Mouse (Mus musculus) lung, embryonic 16.5 days (tissue): ENCODE measurements around the gene Gm11273. TPM values are rescaled to one million over a fixed set of nuclear protein-coding genes. Genes with fewer than 3 reads are reported as not detected.
"Not testable (repeated sequence)": the region's sequence is repeated elsewhere in the genome, so short reads cannot be mapped to it uniquely, and the experiment has no call there.

Experiments
- ATAC-seq: fragments of 200-750 bp; cut with Nextera tagmentation; 2 replicates; pipeline ENCODE4 v1.8.0; 2017; ENCODE audit warnings: low read depth, mild to moderate bottlenecking, moderate library complexity
- H3K27ac ChIP-seq: fragments of 300-500 bp; sonication (generic); 2 replicates; pipeline ENCODE4 v1.5.1; 2014; ENCODE audit warnings: mild to moderate bottlenecking, control low read depth, low read length
- H3K27me3 ChIP-seq: fragments of 300-500 bp; sonication (generic); 2 replicates; pipeline ENCODE4 v1.6.1; 2014; ENCODE audit warnings: low read depth, low read length, mixed read lengths; ENCODE audit not compliant: control insufficient read depth, insufficient read depth
- H3K36me3 ChIP-seq: fragments of 300-500 bp; sonication (generic); 2 replicates; pipeline ENCODE4 v1.6.1; 2014; ENCODE audit warnings: low read length; ENCODE audit not compliant: control insufficient read depth, insufficient read depth
- H3K4me1 ChIP-seq: fragments of 300-500 bp; sonication (generic); replicated peaks from 2 replicates; pipeline ENCODE4 v1.6.1; 2014; ENCODE audit warnings: low read length, mixed read lengths; ENCODE audit not compliant: control insufficient read depth, insufficient read depth
- H3K4me2 ChIP-seq: fragments of 300-500 bp; sonication (generic); 2 replicates; pipeline ENCODE4 v1.6.1; 2014; ENCODE audit warnings: low read depth, low read length, control low read depth
- H3K4me3 ChIP-seq: fragments of 300-500 bp; sonication (generic); 2 replicates; pipeline ENCODE4 v1.5.1; 2014; ENCODE audit warnings: mild to moderate bottlenecking, low read length, control low read depth
- H3K9ac ChIP-seq: fragments of 300-500 bp; sonication (generic); 2 replicates; pipeline ENCODE4 v1.6.1; 2014; ENCODE audit warnings: low read length, control low read depth
- H3K9me3 ChIP-seq: fragments of 300-500 bp; sonication (generic); 2 replicates; pipeline ENCODE4 v1.6.1; 2016; ENCODE audit warnings: low read length; ENCODE audit not compliant: control insufficient read depth
- WGBS: fragments of 180-500 bp; shearing (Covaris S2); extraction: QIAGEN DNeasy Blood & Tissue Kit; methylation state at CpG from one replicate; pipeline ENCODE4 v1.1.7; 2014; 5-methylcytosine and 5-hydroxymethylcytosine counted together
- polyA plus RNA-seq: library from polyadenylated mRNA; unstranded; fragments of >200 nt; fragmentation: Nextera tagmentation; extraction: Ambion mirVana; gene quantifications from 2 replicates; pipeline ENCODE4 v1.2.1, GENCODE M21; 2015

The Gm11273 gene
- 5.8 and 9.4 TPM in 2 replicates for polyA plus RNA-seq

- H3K9me3 ChIP-seq, H3K4me1 ChIP-seq, H3K4me3 ChIP-seq, H3K27ac ChIP-seq, H3K9ac ChIP-seq, H3K36me3 ChIP-seq, H3K4me2 ChIP-seq, ATAC-seq, H3K27me3 ChIP-seq: not testable (repeated sequence)
- WGBS = 92% methylated on average over 17 of the region's 17 CpGs
Measured at GRCm38 (mm10) chr13:21501182-21501581, at the start of gene Gm11273. Gm11273 (minus strand) TSS chr13:21501418.

GRCm38 (mm10) chr13:21550416-21551110 lies 49.3 kb upstream of the Gm11273 start:
- Histone ChIP-seq H3K4me2 (no peak overlapping the region), H3K4me1 (no peaks in the 10 kb centered on the region), H3K9me3 (no peaks in the 10 kb centered on the region), H3K4me3 (no peak overlapping the region), H3K27ac (no peak overlapping the region), H3K9ac (no peak overlapping the region), H3K36me3 (no peaks in the 10 kb centered on the region), H3K27me3 (no peaks in the 10 kb centered on the region)
- ATAC-seq = no peak
- 27% methylated on average over 3 of the region's 3 CpGs for WGBS

GRCm38 (mm10) chr13:21549487-21549886 lies 48.3 kb upstream of the Gm11273 start:
- Histone ChIP-seq H3K9ac (no peak overlapping the region), H3K9me3 (no peaks in the 10 kb centered on the region), H3K27me3 (no peaks in the 10 kb centered on the region), H3K4me3 (no peak overlapping the region), H3K27ac (no peak overlapping the region), H3K36me3 (no peaks in the 10 kb centered on the region), H3K4me2 (no peak overlapping the region), H3K4me1 (no peaks in the 10 kb centered on the region)
- no peak for ATAC-seq
- WGBS = 83% methylated on average over 3 of the region's 3 CpGs

- H3K4me1 ChIP-seq = no peaks in the 10 kb centered on the region
- no peaks in the 10 kb centered on the region for H3K9me3 ChIP-seq
- 75% methylated on average over 1 of the region's 1 CpGs for WGBS
- peaks cover 2% of the 10 kb centered on the region; the same call in 1 of the 2 replicates for H3K27me3 ChIP-seq
- H3K36me3 ChIP-seq = no peaks in the 10 kb centered on the region
- no peak within 1 kb of the TSS for H3K27ac ChIP-seq
- H3K4me2 ChIP-seq = no peak within 1 kb of the TSS
- H3K4me3 ChIP-seq = no peak within 1 kb of the TSS
- no peak for ATAC-seq
- no peak within 1 kb of the TSS for H3K9ac ChIP-seq
Measured at GRCm38 (mm10) chr13:21542708-21543107, 41.5 kb upstream of the Gm11273 start, which contains the start of gene Olfr1366. Olfr1366 (minus strand) TSS chr13:21542808.

- Histone ChIP-seq H3K4me1 (peaks cover 5% of the 10 kb centered on the region), H3K4me2 (peak within 1 kb of the TSS; percentile 74), H3K9me3 (no peaks in the 10 kb centered on the region), H3K27ac (peak within 1 kb of the TSS; percentile 94), H3K27me3 (no peaks in the 10 kb centered on the region), H3K9ac (peak within 1 kb of the TSS; percentile 96), H3K4me3 (peak within 1 kb of the TSS; percentile 79), H3K36me3 (peaks cover 7% of the 10 kb centered on the region)
- 0% methylated on average over 39 of the region's 39 CpGs for WGBS
- peak; percentile 100 for ATAC-seq
Measured at GRCm38 (mm10) chr13:21530781-21531201, 29.6 kb upstream of the Gm11273 start, which contains the start of gene Zkscan8. Zkscan8 (minus strand) TSS chr13:21531120.

GRCm38 (mm10) chr13:21530136-21530535 lies 28.9 kb upstream of the Gm11273 start:
- peak overlapping the region; percentile 39 for H3K4me3 ChIP-seq
- no peak for ATAC-seq

GRCm38 (mm10) chr13:21506221-21506649 lies 5.0 kb upstream of the Gm11273 start:
- Histone ChIP-seq H3K27ac (peak overlapping the region; percentile 77), H3K4me3 (peak overlapping the region; percentile 61), H3K9ac (peak overlapping the region; percentile 71), H3K27me3 (no peaks in the 10 kb centered on the region), H3K9me3 (no peaks in the 10 kb centered on the region), H3K4me2 (peak overlapping the region; percentile 63), H3K36me3 (no peaks in the 10 kb centered on the region), H3K4me1 (no peaks in the 10 kb centered on the region; the same call in 1 of the 2 replicates)
- peak; percentile 100 for ATAC-seq
- under 1% methylated on average over 21 of the region's 21 CpGs for WGBS

More at GRCm38 (mm10) chr13:21530136-21530535, 28.9 kb upstream of the Gm11273 start:
- H3K36me3 ChIP-seq = peaks cover 9% of the 10 kb centered on the region
- H3K4me1 ChIP-seq = peaks cover 5% of the 10 kb centered on the region
- no peak overlapping the region for H3K27ac ChIP-seq
- peak overlapping the region; percentile 52 for H3K9ac ChIP-seq
- 29% methylated on average over 7 of the region's 7 CpGs for WGBS
- H3K4me2 ChIP-seq = peak overlapping the region; percentile 58
- H3K27me3 ChIP-seq = no peaks in the 10 kb centered on the region
- no peaks in the 10 kb centered on the region for H3K9me3 ChIP-seq

GRCm38 (mm10) chr13:21502296-21502695 lies 1.1 kb upstream of the Gm11273 start:
- WGBS = 80% methylated on average over 5 of the region's 5 CpGs

GRCm38 (mm10) chr13:21495080-21495479 lies 6.1 kb downstream of the Gm11273 start, which contains the start of gene AK157302:
AK157302 (plus strand) TSS chr13:21495223.
- no peaks in the 10 kb centered on the region for H3K27me3 ChIP-seq
- ATAC-seq = no peak
- 93% methylated on average over 21 of the region's 21 CpGs for WGBS
- H3K36me3 ChIP-seq = no peaks in the 10 kb centered on the region
- H3K27ac ChIP-seq = no peak within 1 kb of the TSS
- no peak within 1 kb of the TSS for H3K9ac ChIP-seq
- H3K9me3 ChIP-seq = no peaks in the 10 kb centered on the region
- H3K4me1 ChIP-seq = no peaks in the 10 kb centered on the region
- H3K4me3 ChIP-seq = no peak within 1 kb of the TSS
- H3K4me2 ChIP-seq = no peak within 1 kb of the TSS

More at GRCm38 (mm10) chr13:21502296-21502695, 1.1 kb upstream of the Gm11273 start:
- no peak overlapping the region for H3K4me3 ChIP-seq
- H3K27ac ChIP-seq = no peak overlapping the region
- no peaks in the 10 kb centered on the region for H3K9me3 ChIP-seq
- H3K4me1 ChIP-seq = no peaks in the 10 kb centered on the region; the same call in 1 of the 2 replicates
- H3K36me3 ChIP-seq = no peaks in the 10 kb centered on the region
- H3K4me2 ChIP-seq = no peak overlapping the region
- no peaks in the 10 kb centered on the region for H3K27me3 ChIP-seq
- ATAC-seq = no peak
- H3K9ac ChIP-seq = no peak overlapping the region
